Mouse (Mus musculus): Measurements from ENCODE around the gene Cdh22. TPM values are rescaled to one million over a fixed set of nuclear protein-coding genes. Genes with fewer than 3 reads are reported as not detected.

Cdh22 gene
- polyA plus RNA-seq, 1 experiment from 2014 or later = 9.0 TPM

DNA sequence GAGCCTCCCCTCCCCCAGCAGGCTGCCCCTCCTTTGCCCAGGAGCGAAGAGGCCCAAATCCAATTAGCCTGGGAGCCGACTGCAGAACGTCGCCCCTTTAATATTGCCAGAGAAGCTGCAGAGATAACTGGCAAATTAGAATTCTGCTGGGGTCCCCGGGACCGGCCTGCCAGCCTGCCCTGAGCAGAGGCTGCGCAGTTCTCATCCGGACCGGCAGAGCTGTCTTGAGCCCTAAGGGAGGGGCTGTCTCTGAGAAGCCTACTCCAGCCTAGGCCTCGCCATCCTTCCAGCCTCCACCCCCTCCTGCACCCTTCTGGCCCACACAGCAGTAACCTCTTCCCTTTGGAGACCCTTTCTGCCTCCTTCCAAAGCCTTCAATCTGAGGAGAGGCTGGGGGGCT lies 19.2 kb upstream of the Cdh22 start:
- H3K36me3 ChIP-seq (ENCODE audit: control insufficient read depth, insufficient read depth, low read length) = no peaks in the 10 kb centered on the region
- H3K9ac ChIP-seq (replicated peaks; ENCODE audit: low read depth, low read length) = no peak overlapping the region
- no peak overlapping the region for H3K27ac ChIP-seq (ENCODE audit: low read depth, low read length)
- H3K4me1 ChIP-seq (ENCODE audit: control insufficient read depth, insufficient read depth, low read length) = peaks cover 9% of the 10 kb centered on the region; the same call in 1 of the 2 replicates
- no peaks in the 10 kb centered on the region for H3K9me3 ChIP-seq (ENCODE audit: control insufficient read depth, low read length)
- peaks cover 6% of the 10 kb centered on the region for H3K27me3 ChIP-seq (ENCODE audit: control insufficient read depth, insufficient read depth, low read length)
- no peak for ATAC-seq (ENCODE audit: low read depth)
- WGBS = 3% methylated on average over 10 of the region's 10 CpGs
- H3K4me3 ChIP-seq (ENCODE audit: low read depth, low read length) = no peak overlapping the region
- no peak overlapping the region for H3K4me2 ChIP-seq (ENCODE audit: low read depth, low read length)

- no peak overlapping the region for H3K27ac ChIP-seq (ENCODE audit: low read depth, low read length)
- 78% methylated on average over 8 of the region's 8 CpGs for WGBS
- H3K4me1 ChIP-seq (ENCODE audit: control insufficient read depth, insufficient read depth, low read length) = peaks cover 9% of the 10 kb centered on the region; the same call in 1 of the 2 replicates
- no peak overlapping the region for H3K4me3 ChIP-seq (ENCODE audit: low read depth, low read length)
- H3K27me3 ChIP-seq (ENCODE audit: control insufficient read depth, insufficient read depth, low read length) = peaks cover 6% of the 10 kb centered on the region
- no peak overlapping the region for H3K4me2 ChIP-seq (ENCODE audit: low read depth, low read length)
- no peak overlapping the region for H3K9ac ChIP-seq (replicated peaks; ENCODE audit: low read depth, low read length)
- H3K36me3 ChIP-seq (ENCODE audit: control insufficient read depth, insufficient read depth, low read length) = no peaks in the 10 kb centered on the region
- H3K9me3 ChIP-seq (ENCODE audit: control insufficient read depth, low read length) = no peaks in the 10 kb centered on the region
- ATAC-seq (ENCODE audit: low read depth) = no peak
Measured at GRCm38 (mm10) chr2:165253269-165253668, 18.6 kb upstream of the Cdh22 start.

DNA sequence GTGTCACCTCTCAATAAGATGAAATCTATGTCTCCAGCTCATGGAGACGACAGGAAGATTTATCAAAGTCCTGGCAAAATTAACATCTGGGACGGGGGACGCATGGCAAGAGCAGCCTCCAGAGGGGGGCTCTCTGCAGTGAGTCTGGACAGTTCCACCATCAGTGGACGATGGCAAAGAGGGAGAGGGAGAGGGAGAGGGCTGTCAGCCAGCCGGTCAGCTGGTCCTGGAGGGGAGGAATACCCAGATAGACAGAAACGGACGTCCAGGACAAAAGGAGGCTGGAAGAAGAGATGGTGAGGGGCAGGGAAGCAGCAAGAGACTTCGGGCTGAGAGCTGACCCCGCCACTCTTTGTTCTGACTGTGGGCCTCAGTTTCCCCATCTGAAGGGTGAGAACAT lies 18.1 kb upstream of the Cdh22 start:
- Histone ChIP-seq H3K9me3 (ENCODE audit: control insufficient read depth, low read length) (no peaks in the 10 kb centered on the region), H3K4me3 (ENCODE audit: low read depth, low read length) (no peak overlapping the region), H3K4me1 (ENCODE audit: control insufficient read depth, insufficient read depth, low read length) (peaks cover 9% of the 10 kb centered on the region; the same call in 1 of the 2 replicates), H3K27ac (ENCODE audit: low read depth, low read length) (no peak overlapping the region), H3K27me3 (ENCODE audit: control insufficient read depth, insufficient read depth, low read length) (peaks cover 6% of the 10 kb centered on the region), H3K9ac (replicated peaks; ENCODE audit: low read depth, low read length) (no peak overlapping the region), H3K36me3 (ENCODE audit: control insufficient read depth, insufficient read depth, low read length) (no peaks in the 10 kb centered on the region), H3K4me2 (ENCODE audit: low read depth, low read length) (no peak overlapping the region)
- ATAC-seq (ENCODE audit: low read depth) = no peak
- WGBS = 56% methylated on average over 9 of the region's 9 CpGs

DNA sequence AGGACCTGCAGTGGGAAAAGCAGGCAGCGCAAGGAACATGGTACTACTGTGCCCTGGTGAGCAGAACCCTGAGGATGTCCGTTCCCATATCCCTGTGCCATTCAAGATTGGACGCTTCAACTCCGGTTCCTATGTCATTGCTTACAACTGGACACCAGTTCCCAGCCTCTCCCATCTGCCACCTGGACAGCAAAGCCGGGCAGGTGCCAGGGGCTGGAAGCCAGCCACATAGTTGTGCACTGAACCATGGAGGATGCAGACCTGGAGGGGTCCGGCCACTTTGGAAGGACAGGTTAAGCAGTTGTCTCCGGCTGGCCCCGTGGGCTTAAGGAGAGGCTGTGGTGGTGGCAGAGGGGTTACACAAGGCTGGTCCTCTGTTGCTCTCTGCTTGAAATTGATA lies 17.7 kb upstream of the Cdh22 start:
- Histone ChIP-seq H3K9ac (replicated peaks; ENCODE audit: low read depth, low read length) (no peak overlapping the region), H3K4me3 (ENCODE audit: low read depth, low read length) (no peak overlapping the region), H3K4me1 (ENCODE audit: control insufficient read depth, insufficient read depth, low read length) (peaks cover 9% of the 10 kb centered on the region; the same call in 1 of the 2 replicates), H3K27me3 (ENCODE audit: control insufficient read depth, insufficient read depth, low read length) (peaks cover 6% of the 10 kb centered on the region), H3K36me3 (ENCODE audit: control insufficient read depth, insufficient read depth, low read length) (no peaks in the 10 kb centered on the region), H3K27ac (ENCODE audit: low read depth, low read length) (no peak overlapping the region), H3K4me2 (ENCODE audit: low read depth, low read length) (no peak overlapping the region), H3K9me3 (ENCODE audit: control insufficient read depth, low read length) (no peaks in the 10 kb centered on the region)
- WGBS = 83% methylated on average over 8 of the region's 8 CpGs
- ATAC-seq (ENCODE audit: low read depth) = no peak

GRCm38 (mm10) chr2:165250903-165251302 lies 16.2 kb upstream of the Cdh22 start:
- Histone ChIP-seq H3K9me3 (ENCODE audit: control insufficient read depth, low read length) (no peaks in the 10 kb centered on the region), H3K27me3 (ENCODE audit: control insufficient read depth, insufficient read depth, low read length) (peaks cover 6% of the 10 kb centered on the region), H3K9ac (replicated peaks; ENCODE audit: low read depth, low read length) (no peak overlapping the region), H3K36me3 (ENCODE audit: control insufficient read depth, insufficient read depth, low read length) (no peaks in the 10 kb centered on the region), H3K27ac (ENCODE audit: low read depth, low read length) (no peak overlapping the region), H3K4me3 (ENCODE audit: low read depth, low read length) (no peak overlapping the region), H3K4me1 (ENCODE audit: control insufficient read depth, insufficient read depth, low read length) (peaks cover 11% of the 10 kb centered on the region; the same call in 1 of the 2 replicates), H3K4me2 (ENCODE audit: low read depth, low read length) (no peak overlapping the region)
- WGBS = 31% methylated on average over 1 of the region's 1 CpGs
- no peak for ATAC-seq (ENCODE audit: low read depth)

- H3K36me3 ChIP-seq (ENCODE audit: control insufficient read depth, insufficient read depth, low read length) = no peaks in the 10 kb centered on the region
- 5% methylated on average over 3 of the region's 3 CpGs for WGBS
- H3K27me3 ChIP-seq (ENCODE audit: control insufficient read depth, insufficient read depth, low read length) = peaks cover 13% of the 10 kb centered on the region
- peaks cover 5% of the 10 kb centered on the region; the same call in 1 of the 2 replicates for H3K4me1 ChIP-seq (ENCODE audit: control insufficient read depth, insufficient read depth, low read length)
- H3K9me3 ChIP-seq (ENCODE audit: control insufficient read depth, low read length) = no peaks in the 10 kb centered on the region
- no peak overlapping the region for H3K4me2 ChIP-seq (ENCODE audit: low read depth, low read length)
- no peak overlapping the region for H3K9ac ChIP-seq (replicated peaks; ENCODE audit: low read depth, low read length)
- ATAC-seq (ENCODE audit: low read depth) = no peak
- no peak overlapping the region for H3K27ac ChIP-seq (ENCODE audit: low read depth, low read length)
- no peak overlapping the region for H3K4me3 ChIP-seq (ENCODE audit: low read depth, low read length)
Measured at GRCm38 (mm10) chr2:165248967-165249366, 14.3 kb upstream of the Cdh22 start.

DNA sequence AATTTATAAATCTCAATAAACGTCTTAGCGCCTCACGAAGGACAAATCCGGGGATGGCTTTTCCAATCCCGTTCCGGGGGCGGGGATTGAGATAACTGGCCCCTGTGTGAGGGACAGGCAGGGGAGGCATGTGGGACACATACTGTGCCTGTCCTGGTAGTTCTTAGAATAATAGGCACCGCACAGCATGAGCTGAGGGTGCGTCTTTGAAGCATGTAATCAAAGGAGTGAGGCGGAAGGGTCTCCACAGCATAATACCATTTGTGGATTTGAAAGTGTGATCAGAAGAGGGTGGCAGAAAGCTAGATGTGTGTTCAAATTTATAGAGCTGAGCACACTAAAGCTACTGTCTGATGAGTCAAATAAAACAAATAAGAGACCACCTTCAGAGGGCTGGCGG lies 11.7 kb upstream of the Cdh22 start:
- H3K27me3 ChIP-seq (ENCODE audit: control insufficient read depth, insufficient read depth, low read length) = peaks cover 6% of the 10 kb centered on the region
- H3K36me3 ChIP-seq (ENCODE audit: control insufficient read depth, insufficient read depth, low read length) = no peaks in the 10 kb centered on the region
- WGBS = 9% methylated on average over 11 of the region's 11 CpGs
- H3K4me3 ChIP-seq (ENCODE audit: low read depth, low read length) = no peak overlapping the region
- ATAC-seq (ENCODE audit: low read depth) = no peak
- no peak overlapping the region for H3K27ac ChIP-seq (ENCODE audit: low read depth, low read length)
- H3K4me2 ChIP-seq (ENCODE audit: low read depth, low read length) = no peak overlapping the region
- H3K9me3 ChIP-seq (ENCODE audit: control insufficient read depth, low read length) = no peaks in the 10 kb centered on the region
- peaks cover 16% of the 10 kb centered on the region for H3K4me1 ChIP-seq (ENCODE audit: control insufficient read depth, insufficient read depth, low read length)
- H3K9ac ChIP-seq (replicated peaks; ENCODE audit: low read depth, low read length) = no peak overlapping the region

- Histone ChIP-seq H3K27ac (ENCODE audit: low read depth, low read length) (no peak overlapping the region), H3K4me3 (ENCODE audit: low read depth, low read length) (no peak overlapping the region), H3K27me3 (ENCODE audit: control insufficient read depth, insufficient read depth, low read length) (peaks cover 25% of the 10 kb centered on the region), H3K4me1 (ENCODE audit: control insufficient read depth, insufficient read depth, low read length) (peaks cover 16% of the 10 kb centered on the region), H3K4me2 (ENCODE audit: low read depth, low read length) (no peak overlapping the region), H3K36me3 (ENCODE audit: control insufficient read depth, insufficient read depth, low read length) (no peaks in the 10 kb centered on the region), H3K9me3 (ENCODE audit: control insufficient read depth, low read length) (no peaks in the 10 kb centered on the region), H3K9ac (replicated peaks; ENCODE audit: low read depth, low read length) (no peak overlapping the region)
- 3% methylated on average over 11 of the region's 11 CpGs for WGBS
- no peak for ATAC-seq (ENCODE audit: low read depth)
Measured at GRCm38 (mm10) chr2:165243122-165243720, 8.6 kb upstream of the Cdh22 start.

- peaks cover 16% of the 10 kb centered on the region for H3K4me1 ChIP-seq (ENCODE audit: control insufficient read depth, insufficient read depth, low read length)
- peak overlapping the region; percentile 34; the same call in 1 of the 2 replicates for H3K27ac ChIP-seq (ENCODE audit: low read depth, low read length)
- ATAC-seq (ENCODE audit: low read depth) = no peak
- 0 out of 2 replicates have a peak overlapping the region, but pooled peaks have one; percentile 12 for H3K4me2 ChIP-seq (ENCODE audit: low read depth, low read length)
- WGBS = 2% methylated on average over 13 of the region's 13 CpGs
- H3K9me3 ChIP-seq (ENCODE audit: control insufficient read depth, low read length) = no peaks in the 10 kb centered on the region
- H3K36me3 ChIP-seq (ENCODE audit: control insufficient read depth, insufficient read depth, low read length) = no peaks in the 10 kb centered on the region
- no peak overlapping the region for H3K9ac ChIP-seq (replicated peaks; ENCODE audit: low read depth, low read length)
- no peak overlapping the region for H3K4me3 ChIP-seq (ENCODE audit: low read depth, low read length)
- H3K27me3 ChIP-seq (ENCODE audit: control insufficient read depth, insufficient read depth, low read length) = peaks cover 25% of the 10 kb centered on the region
Measured at GRCm38 (mm10) chr2:165242575-165242974, 7.9 kb upstream of the Cdh22 start.
